Mouse (Mus musculus): ENCODE measurements around the gene 1700084M14Rik.
"Not testable (repeated sequence)": the region's sequence is repeated elsewhere in the genome, so short reads cannot be mapped to it uniquely, and the experiment has no call there.

1700084M14Rik gene

DNA sequence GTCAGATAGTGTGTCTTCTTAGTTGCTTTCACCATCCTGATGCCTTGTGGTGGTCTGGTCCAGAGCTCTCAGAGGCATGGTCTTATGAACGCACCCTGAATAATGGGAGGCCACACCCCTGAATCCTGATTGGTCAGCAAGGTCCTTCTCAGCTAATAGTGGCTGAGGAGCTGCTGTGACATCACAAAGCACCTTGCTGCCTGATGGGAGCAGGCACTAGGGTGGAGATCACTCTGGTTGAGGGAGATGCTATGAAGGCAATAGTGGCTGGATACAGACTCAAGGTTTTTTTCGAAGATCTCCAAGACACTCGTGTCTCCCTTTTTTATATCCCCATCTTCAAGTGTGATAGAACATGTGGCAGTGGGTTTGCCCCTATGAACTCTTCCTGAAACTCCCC lies at the start of gene 1700084M14Rik:
TSS of gene 1700084M14Rik (minus strand) at position 101 of the 400 bp plus-strand sequence.
- DNase-seq (ENCODE audit: low spot score): not testable (repeated sequence)

Measured in c-Kit-positive CD71-positive TER-119-positive erythroid progenitor cells, embryonic 14.5 days (primary cell).